Mouse (Mus musculus) lung, postnatal 4 days (tissue): ENCODE measurements at regions not wholly inside any gene's neighbourhood (a gene's known extent, or its start where the extent isn't known, plus 50 kb on each side); places are given as distances from the start of the nearest gene placed in this dataset.

Experiments used
- DNase-seq, 2 experiments: peaks; one replicate each; pipeline ENCODE4 v3.0.0; 2021

DNA sequence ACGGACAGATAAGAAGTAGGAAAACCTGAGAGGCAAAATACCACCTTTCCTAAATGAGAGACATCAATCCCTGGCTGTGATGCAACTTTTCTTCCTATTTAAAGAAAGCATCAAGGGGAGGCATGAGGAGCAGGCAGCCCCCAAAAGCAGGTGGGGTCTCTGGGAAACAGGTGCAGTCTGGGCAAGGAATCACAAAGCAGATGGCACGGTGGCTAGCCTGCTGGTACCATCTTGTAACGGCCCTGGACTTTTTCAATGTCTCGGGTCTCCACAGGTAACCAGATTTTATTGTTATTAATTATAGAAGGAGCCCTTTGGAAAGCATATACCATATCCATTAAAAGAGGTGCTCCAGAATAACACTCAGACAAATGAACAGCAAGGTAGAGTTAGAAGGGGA lies 219.6 kb downstream of the Galc start:
- no peak for DNase-seq

DNA sequence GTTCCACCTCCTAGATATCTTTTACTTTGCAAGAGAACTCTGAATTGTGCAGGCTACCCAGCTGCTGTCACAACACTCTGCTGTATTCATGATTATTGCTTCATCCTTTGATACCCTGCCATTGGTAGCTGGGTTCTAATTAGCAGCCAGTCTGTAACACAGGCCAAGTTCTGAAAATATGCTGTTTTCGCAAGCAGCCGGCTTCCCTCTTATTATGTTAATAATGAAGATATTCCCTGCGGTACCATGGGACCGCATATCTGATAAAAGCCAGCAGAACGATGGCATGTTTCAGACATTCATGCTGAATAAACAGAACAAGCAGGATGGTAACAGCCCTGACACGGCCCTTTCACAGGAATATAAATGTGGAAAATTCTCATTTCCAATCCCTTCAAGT lies 235.6 kb downstream of the Galc start:
- DNase-seq: no peak

DNA sequence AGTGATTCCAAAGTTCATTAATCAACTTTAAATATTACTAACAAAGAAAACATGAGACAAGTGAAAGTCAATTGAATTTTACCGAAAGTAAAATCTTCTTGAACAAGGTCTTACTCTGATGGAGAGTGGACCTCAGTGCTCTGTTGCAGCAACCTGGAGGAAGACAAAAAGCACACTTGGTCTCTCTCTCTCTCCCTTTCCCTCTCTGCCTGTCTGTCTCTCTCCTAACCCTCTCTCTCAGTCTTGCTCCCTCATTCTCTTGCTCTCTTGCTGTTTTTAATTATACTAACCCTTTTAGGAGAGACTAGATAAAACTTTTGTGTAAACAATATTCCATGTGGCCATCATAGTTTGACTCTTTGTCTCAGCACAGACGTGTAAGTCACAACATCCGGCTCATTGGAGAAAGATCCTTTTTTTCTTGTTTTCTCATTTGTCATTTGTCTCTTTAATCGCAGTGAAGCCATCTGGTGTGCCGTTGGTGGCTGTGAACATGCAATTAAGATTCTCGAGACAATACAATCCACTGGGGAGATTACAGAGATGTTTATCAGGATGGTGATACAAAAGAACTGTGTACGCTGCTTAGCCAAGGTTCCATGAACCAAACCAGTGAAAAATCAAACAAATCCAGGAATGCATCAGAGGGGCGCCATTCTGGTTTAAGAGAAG lies 244.5 kb downstream of the Galc start:
- DNase-seq: no peak

DNA sequence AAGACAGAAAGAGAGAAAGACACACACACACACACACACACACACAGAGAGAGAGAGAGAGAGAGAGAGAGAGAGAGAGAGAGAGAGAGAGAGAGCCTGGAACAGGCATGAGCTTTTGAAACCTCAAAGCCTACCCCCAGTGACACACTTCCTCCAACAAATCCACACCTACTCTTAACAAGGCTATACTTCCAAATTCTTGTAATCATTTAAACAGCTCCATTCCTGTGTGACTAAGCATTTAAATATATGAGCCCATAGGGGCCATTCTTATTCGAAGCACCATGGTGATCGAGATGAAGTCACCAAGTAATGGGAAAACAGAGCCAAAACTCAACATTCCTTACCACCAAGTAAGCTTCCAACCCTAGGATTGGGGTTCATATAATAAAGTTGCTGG lies 250.1 kb downstream of the Galc start:
- DNase-seq: no peak

DNA sequence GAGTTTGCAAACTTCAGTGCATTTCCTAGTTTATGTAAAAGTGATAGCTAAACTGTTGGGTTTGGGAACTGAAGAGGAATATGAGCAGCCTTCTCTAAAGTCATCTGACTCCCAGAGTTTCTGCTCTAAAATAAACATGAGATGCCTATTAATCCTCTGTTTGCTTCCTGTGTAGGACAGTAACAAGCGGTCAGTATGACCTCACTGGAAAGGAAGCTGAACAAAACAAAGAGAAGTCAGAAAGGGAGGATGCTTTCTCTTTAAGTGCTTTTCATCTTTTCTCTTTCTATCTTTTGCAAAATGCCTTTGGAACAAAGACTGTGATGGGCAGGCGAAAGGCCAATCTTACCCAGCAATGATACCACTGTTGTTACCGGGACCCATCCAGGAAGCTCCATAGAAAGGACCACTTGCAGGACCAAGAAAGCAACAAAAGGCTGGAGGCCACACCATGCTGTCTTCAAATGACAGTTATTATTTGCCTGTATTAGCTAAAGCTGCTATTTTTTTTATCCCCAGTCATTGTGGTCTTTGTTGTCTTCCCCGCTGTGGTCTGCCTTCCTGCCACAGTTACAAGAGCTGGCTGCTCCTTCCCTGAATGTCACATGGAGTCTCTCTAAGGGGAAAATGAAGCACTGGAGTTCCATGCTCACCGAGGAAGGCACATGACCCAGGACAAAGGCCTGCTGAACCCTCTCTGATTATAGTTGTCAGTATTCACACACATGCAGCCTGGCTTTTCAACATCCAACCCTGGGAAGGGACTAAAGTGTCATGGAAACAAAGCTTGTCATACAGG lies 253.4 kb downstream of the Galc start:
- DNase-seq: no peak

DNA sequence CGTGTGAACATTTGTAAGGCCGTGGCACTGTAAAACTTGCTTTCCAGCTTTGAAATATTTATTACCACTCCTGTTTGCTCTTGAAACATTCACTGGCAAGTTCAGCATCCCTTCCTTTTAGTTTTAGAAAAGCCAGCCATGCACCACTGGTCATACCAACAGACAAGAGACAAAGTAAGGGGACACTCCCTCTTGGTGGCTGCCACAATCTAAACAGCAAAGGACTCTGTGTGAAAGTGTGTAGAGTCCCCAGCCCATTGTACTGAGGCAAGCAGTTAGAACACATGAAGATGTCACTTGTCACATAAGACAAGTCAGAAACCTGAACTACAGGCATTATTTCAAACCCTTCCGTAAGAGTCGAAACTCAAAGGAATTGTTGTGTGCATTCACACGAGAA lies 257.0 kb downstream of the Galc start:
- DNase-seq: no peak

DNA sequence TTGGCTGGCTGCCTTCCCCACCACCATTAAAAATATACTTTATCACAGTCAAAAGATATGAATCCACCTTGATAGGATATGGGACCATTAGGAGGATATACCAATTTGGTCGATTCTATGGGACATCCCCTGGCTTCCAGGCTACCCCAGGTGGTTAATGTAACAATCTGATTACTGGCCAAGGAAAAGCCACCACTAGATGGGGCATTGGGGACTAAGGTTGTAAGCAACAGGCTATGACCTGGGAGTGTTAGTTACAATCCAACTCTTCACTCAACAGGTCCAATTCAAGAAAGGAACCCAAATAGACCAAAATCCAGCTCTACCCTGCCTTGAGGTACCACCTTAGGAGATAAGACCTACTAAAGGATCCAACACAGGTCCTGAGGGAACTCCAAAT lies 264.4 kb downstream of the Galc start:
- no peak for DNase-seq

DNA sequence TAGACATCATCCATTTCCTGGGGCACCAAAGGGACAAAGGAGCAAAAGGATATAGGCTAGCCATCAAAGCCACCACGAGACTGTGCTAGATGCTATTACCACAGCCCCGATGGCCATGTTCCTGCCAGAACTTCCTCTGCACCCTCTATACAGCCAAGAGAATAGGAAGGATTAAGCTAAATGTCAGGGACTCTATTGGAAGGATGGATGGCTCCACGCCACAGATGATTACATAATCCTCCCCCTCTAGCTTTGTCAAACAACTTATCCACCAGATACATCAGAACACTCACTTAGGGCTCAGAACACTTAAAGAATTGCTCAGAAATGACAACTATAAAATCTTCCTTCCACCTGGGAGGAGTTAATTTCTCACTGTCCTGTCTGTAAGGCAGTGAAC lies 265.3 kb downstream of the Galc start:
- no peak for DNase-seq

DNA sequence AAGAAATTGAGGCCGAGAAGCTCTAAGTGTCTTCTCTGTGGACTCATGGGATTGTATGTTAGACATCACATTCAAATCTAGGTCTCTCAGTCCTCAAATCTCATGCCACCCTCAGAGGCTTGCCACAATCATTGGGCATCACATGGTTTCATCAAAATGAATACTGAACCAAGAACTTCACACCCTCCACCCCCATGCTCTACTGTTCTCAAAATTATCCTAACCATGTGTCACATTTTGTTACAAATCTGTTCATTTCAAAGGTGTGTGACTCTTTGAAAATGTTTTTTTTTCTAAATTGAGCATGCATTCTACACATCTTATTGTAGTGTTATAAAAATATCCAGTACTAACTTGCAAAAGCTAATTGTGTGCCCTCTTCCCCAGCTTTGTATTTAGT lies 275.9 kb downstream of the Galc start:
- no peak for DNase-seq

DNA sequence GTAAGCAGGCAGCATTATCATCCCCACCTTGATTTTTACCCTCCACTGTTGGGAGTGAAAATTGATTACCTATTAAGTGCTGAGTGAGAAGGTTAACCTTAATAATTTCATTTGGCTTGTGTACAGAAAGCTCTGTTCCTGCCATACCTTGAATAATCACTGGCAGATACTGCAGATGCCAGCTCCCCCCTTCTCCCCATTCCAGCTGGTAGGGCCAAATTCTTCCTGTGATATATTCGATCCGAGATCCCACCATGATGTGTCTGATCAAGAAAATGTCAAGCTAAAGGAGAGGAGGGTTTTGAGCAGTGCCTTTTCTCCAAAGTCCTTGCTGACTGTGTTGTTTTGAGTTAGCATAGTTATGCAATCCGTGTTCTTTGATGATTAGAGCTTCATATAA lies 280.6 kb downstream of the Galc start:
- DNase-seq: no peak

DNA sequence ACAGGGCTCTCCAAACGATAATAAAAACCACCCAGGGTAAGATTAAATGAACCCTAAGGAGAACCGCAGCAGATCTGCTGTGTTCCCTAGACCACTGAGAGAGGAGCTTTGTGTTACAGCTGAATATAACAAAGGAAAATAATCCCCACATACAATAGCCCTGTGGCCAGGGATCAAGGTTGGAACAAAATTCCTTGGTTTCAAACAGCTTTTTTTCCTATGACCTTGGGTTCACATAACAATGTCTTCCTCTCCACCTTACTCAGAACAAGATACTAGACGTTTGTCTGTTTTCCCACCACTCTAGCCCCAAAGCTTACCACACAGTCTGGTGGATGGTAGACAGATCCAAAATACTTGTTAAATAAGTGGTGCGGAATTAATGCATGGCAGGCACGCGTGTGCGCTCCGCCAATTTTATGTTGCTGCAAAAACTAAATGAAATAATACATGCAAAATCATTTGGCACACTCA lies 281.0 kb downstream of the Galc start:
- no peak for DNase-seq

DNA sequence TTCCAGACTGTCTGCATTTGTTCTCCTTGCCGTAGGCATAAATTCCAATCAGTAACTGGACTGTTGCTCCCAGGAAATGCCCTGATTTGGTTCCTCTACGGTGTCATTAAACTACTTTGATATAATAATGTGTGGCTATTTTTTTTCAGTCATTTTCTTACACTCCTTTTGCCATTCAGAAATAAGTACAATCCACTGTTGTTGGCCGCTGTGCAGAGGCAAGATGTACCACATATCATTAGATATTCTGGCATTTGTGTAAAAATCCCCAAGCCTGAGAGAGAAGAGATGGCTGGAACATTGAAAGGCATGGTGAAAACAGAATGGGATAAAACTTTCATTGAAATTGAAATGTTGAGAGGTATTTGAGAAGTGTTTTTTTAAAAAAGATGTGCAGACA lies 281.6 kb downstream of the Galc start:
- no peak for DNase-seq

DNA sequence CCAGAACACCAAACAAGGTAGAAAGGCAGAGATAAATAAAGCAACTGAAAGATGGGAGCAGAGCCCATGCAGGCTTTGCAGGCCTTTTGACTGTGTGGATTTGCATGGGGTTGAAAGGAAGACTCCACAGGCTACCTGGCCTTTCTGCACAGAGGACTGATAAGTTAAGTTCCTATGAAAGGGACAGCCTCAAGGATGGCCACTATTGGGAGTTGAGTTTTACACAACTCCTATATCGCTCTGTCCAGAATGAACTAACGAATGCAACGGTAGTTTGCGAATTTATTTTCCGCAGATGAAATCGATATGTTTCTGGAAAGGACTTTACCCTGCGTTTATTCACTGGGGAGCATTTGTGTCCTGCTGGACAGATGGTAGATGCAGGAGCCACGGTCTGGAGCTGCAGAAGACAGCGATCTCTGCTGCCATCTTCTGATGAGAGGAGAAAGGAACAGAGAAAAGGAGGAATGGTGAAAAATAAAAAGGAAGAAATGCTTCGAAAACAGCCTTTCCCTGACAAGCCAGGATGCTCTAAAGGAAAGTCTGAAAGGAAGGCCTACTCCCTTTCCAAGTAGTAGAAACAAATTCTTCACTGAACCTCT lies 285.2 kb downstream of the Galc start:
- DNase-seq: no peak

DNA sequence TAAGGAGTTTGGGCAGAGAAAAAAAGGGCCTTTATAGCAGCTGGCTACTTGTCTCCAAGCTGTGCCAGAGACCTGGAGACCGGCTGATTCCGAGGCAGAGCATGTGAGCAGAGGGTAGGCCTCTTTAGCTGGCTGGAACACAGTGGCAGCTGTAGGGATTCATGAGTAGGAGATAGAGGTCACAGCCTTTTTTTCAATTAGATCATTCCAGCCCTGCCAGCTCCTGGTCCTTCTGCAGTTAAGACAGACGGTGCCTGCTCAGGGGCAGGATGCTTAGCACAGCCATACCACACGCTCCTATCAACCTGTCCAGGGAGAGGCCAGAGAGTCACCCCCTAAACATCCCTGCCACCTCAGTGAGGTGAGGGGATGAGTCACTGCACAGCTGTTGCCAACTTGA lies 302.1 kb downstream of the Galc start:
- no peak for DNase-seq

DNA sequence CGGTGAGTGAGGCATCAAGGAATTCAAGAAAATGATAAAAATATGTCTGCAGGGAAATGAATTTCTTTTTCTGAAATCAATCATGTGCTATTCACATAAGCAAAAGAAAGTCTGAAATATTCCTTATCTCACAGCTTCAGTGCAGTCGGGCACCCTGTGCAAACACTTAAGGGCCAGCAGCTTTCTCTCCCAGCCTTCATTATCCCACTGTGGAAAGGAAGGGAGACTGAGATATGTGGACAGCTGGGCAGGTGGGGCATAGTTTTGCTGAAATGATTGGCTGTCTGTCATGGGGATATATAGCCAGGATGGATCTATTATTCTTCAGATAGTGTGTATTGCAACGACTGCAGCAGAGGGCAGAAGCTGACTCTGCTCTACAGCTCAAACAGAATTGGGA lies 305.9 kb downstream of the Galc start:
- no peak for DNase-seq

DNA sequence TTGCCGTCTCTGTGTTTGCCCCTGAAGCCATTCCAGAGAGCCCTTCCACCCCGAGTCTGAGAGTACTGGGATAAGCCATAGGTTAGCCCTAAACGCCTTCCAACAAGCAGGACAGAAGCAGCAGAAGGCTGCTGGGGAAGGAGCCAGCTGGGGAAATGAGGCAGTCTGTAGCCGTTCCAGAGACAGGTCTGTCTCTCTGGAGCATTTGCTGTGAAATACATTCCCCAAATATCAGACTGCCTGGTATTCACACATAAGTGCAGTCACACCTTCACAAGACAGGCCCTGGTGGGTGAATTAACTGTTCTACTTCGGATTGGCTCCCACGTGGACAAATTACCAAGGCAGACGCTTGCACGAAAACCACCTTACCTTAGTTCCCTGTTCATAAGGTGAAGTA lies 307.1 kb downstream of the Galc start:
- no peak for DNase-seq

DNA sequence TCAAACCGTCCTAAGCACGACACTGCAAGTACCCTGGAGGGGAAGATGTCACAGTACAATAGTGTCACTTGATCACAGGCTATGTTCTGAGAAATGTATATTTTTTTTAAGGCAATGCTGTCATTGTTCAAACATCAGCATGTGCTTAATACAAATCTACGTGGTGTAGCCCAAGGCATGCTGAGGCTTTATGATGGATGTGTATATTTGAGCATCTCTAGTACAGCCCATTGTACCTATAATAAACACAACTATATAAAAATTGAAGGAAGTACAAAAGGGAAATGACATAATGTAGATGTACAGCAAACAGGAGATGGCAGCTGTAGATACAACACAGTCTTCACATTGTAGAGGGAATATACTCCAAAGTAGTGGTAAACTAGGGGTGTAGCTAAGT lies 309.2 kb downstream of the Galc start:
- DNase-seq: no peak

DNA sequence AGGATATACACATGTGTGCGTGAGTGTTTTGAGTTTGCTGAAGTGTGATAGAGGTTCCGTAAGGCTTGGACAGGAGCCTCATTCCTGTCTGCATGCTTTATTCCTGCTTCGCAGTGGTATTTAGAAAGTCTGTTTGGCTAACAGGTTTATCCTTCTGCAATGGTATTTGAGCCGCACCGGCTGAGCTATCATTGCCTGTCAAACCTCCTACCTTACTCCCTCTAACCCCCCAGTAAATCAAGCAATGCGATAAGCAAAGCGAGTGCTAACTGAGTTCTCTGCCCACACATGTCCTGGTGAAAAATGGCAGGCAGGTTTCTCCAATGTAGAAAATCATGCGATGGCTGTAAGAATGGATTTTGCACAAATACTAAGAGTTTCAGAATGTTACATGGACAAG lies 311.8 kb downstream of the Galc start:
- DNase-seq: no peak

DNA sequence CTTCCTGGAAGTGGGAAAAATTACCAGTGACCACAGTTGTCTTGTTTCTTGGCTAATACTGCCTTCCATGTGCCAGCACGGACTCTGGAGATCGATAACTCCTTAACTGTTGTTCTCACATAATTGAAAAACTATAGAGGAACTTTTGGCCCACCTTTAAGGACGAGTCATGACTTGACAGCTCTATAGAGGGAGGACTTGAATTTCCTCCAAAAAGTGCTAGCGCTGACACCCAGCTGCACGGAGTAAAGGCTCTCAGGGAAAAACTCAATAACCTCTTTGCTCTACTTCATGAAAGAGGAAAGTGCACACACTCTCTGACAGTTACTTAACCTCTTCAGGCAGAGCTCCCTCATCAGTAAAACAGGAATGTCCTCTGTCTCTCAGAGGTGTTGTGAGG lies 320.9 kb downstream of the Galc start:
- DNase-seq: no peak

DNA sequence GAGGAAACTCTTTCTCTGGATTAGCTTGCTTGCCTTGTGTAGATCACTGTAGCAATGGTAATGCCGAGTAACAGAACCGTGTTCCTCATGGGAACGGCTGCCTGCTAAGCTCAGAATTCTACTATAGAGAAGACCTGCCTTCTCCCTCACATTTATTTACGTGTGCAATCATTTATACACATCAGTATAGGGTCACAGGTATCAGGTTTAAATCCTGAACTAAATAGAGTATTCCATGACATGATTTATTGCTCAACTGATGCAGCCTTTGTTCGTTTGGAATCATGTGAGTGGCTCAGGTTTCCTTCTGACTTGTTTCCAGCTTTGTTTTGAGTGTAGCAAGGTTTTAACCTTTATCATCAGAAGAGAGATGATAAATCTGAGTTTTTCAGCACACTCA lies 329.4 kb downstream of the Galc start:
- no peak for DNase-seq

DNA sequence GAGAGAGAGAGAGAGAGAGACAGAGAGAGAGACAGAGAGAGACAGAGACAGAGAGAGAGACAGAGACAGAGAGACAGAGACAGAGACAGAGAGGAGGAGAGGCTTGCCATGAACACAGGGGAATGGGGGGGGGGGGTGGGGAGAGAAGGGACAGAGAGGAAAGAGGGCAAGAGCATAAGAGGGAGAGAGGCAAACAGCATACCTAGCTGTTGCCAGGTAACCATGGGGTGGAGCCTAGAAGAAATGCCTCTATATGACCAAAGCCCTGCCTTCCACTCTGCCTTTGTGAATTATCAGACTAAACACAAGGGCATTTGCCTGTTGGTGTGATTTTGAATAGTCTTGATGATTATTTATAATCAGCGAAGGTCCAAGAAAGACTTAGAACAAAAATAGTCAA lies 332.2 kb downstream of the Galc start:
- DNase-seq: no peak

DNA sequence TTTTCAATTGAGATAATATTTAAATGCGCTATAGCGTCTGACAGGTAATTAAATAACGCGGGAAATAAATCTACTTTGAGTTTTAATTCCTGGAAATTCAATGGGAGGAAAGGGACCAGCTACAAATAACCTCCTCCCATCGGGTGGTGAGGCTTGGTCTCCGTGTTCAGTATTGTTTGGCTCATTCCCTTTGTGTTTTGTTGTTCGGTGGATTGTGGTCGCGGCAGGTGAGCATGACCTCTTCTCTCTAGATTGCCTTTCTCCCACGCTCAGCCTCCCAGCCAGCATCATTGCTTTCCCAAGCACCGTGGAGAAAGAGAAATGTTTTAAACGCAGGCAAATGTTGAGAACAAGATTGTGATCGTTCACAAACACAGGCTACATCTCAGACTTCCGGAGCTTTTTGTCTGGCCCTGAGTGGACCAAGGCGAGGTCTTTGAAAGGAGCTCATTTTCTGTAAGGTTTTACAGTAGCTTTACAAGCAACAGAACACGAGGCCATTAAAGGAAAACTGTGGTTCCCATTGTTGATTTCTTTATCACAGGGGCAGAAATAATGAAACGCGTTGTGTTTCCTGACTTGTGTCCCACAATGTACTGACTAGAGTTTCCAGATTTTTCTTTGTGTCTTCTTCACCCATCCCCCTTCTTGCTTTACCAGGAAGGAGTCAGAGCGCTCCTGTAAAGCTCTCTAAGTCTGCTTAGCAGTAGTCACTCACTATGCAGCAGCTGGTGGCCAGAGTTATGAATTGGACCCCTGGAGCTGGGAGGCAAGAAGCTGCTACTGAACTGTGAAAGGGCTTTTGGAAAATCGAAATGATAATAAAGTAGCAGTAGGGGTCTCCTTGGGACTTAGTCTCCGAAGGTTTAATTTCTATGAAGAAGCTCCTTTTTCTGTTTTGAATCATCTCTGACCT lies 337.7 kb downstream of the Galc start:
- DNase-seq: no peak

DNA sequence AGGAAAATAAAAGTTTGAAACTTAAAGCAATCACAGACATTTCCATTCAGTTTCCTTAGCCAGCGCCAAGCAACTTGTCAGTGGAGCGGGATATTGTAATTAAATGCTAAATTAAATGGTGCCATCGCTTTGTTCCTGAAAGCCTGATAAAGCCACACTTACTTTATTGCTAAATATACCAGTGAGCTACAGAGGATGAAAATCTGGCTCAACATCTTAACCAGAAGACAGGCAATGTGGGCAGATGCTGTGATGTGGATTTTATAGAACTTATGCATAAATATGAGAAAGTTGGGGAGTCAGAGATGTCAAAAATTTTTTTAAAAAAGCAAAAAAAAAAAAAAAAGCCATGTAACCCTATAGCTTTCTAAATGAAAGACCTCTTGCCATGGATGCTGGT lies 340.8 kb downstream of the Galc start:
- no peak for DNase-seq
